Mouse (Mus musculus): ENCODE measurements at regions not wholly inside any gene's neighbourhood (a gene's known extent, or its start where the extent isn't known, plus 50 kb on each side); places are given as distances from the start of the nearest gene placed in this dataset.

- DNase-seq = no peak
Observed at GRCm38 (mm10) chr16:8351424-8351823, 73.5 kb downstream of the Tmem114 start.

DNA sequence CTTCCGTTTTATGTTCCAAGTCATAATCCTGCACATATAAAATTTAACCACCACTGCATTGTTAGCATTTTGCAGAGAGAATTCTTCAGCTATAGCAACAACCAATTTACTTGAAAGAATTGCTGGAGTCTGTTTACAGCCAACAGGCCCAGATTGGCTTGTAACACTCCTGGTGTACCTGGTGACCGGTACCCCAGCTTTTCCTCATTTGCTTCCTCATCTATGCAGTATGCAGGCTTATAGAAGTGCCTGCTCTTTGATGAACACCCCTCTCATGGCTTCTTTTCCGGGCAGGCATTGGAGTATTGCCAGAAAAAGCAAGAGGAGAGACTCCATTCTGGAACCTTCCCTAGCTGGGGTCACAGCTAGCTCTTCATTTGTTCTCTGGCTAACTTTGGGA is 75.8 kb downstream of the Tmem114 start:
- no peak for DNase-seq

DNA sequence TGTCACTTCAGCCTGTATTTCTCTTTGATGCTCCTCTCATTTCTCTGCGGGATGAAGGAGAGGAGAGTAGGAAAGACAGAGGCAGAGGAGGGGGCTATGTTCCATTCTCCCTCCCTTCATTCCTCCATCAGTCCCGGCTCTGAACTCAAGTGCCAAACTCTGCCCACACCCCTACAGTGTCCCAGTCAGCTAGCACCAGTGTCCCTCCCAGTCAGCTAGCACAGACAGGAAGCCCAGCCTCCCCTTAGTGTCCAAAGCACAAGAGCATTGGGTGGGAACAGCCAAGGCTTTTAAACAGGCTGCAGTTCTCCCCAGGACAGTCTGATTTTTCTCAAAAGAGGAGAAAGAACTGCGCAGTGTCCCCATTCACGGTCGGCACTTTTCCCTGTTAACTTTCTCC is 76.3 kb downstream of the Tmem114 start:
- no peak for DNase-seq

GRCm38 (mm10) chr16:8345216-8345615 is 79.7 kb downstream of the Tmem114 start:
- no peak for DNase-seq

GRCm38 (mm10) chr16:8333081-8333710 is 91.7 kb downstream of the Tmem114 start:
- peak; percentile 30 for DNase-seq

DNA sequence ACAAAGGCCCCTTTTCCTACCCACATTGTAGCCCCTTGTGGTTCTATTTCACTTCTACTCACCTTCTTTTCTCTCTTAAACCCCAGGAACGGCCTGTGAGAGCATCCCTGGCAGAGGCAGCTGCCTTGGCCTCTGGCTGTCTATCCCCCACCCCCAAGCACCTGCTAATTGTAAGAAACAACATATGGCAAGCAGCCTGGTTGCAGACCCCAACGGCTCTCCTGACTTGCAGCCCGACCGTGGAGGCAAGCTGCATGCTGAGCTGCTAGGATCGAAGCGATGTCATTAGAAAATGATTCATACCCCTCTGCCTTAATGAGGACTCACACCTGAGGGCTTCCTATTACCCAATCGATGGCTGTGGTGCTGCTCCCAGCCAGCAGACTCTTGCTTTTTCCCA is 112.9 kb downstream of the Tmem114 start:
- DNase-seq = no peak

DNA sequence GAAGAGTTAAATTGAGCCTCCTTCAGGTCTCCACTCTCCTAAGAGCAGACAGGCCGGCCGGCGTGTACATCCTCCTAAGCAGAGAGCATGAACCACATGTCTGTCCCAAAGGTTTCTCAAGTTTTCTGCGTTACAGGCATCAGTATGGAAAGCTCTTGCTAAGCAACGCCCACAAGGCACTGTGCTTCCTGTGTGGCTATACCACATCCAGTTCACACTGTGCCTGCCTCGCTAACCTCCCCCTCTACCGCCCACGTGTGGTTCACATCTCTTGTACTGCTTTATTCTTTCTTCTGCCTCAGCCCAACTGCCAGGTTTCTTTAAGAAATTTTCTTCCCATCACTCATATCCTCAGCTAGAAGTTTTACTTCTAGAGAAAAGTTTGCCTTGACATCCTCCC is 118.5 kb downstream of the Tmem114 start:
- DNase-seq = peak; percentile 19

Data from right cerebral cortex, postnatal 25 days (tissue).